Mouse (Mus musculus) hindbrain, embryonic 11.5 days (tissue): ENCODE measurements at regions not wholly inside any gene's neighbourhood (a gene's known extent, or its start where the extent isn't known, plus 50 kb on each side); places are given as distances from the start of the nearest gene placed in this dataset.

Experiments used
- ATAC-seq: fragments of 200-750 bp; cut with Nextera tagmentation; 2 replicates; pipeline ENCODE4 v1.8.0; 2017; ENCODE audit warnings: mild to moderate bottlenecking, moderate TSS enrichment, moderate library complexity; ENCODE audit not compliant: low FRiP score
- DNase-seq: peaks from one replicate; pipeline ENCODE4 v3.0.0-alpha.2; 2015; ENCODE audit warnings: low spot score
- H3K27ac ChIP-seq: fragments of 300-500 bp; sonication (generic); 2 replicates; pipeline ENCODE4 v1.5.1; 2014; ENCODE audit warnings: mild to moderate bottlenecking, low read depth, low read length
- H3K27me3 ChIP-seq: fragments of 300-500 bp; sonication (generic); 2 replicates; pipeline ENCODE4 v1.6.1; 2014; ENCODE audit warnings: mild to moderate bottlenecking, low read length, moderate library complexity, mixed read lengths; ENCODE audit not compliant: control insufficient read depth, insufficient read depth
- H3K36me3 ChIP-seq: fragments of 300-500 bp; sonication (generic); 2 replicates; pipeline ENCODE4 v1.6.1; 2014; ENCODE audit warnings: mild to moderate bottlenecking, low read length, moderate library complexity, mixed read lengths; ENCODE audit not compliant: control insufficient read depth, insufficient read depth
- H3K4me1 ChIP-seq: fragments of 300-500 bp; sonication (generic); replicated peaks from 2 replicates; pipeline ENCODE4 v1.6.1; 2014; ENCODE audit warnings: low read length, mixed read lengths; ENCODE audit not compliant: control insufficient read depth, insufficient read depth
- H3K4me2 ChIP-seq: fragments of 300-500 bp; sonication (generic); replicated peaks from 2 replicates; pipeline ENCODE4 v1.6.1; 2014; ENCODE audit warnings: mild to moderate bottlenecking, low read depth, low read length
- H3K4me3 ChIP-seq: fragments of 300-500 bp; sonication (generic); 2 replicates; pipeline ENCODE4 v1.5.1; 2014; ENCODE audit warnings: low read depth, low read length
- H3K9ac ChIP-seq: fragments of 300-500 bp; sonication (generic); 2 replicates; pipeline ENCODE4 v1.6.1; 2014; ENCODE audit warnings: low read depth, low read length
- H3K9me3 ChIP-seq: fragments of 300-500 bp; sonication (generic); 2 replicates; pipeline ENCODE4 v1.6.1; 2016; ENCODE audit warnings: low read length; ENCODE audit not compliant: control insufficient read depth
- WGBS: fragments of 180-500 bp; shearing (Covaris S2); extraction: QIAGEN DNeasy Blood & Tissue Kit; methylation state at CpG from one replicate; pipeline ENCODE4 v1.1.7; 2014; 5-methylcytosine and 5-hydroxymethylcytosine counted together

DNA sequence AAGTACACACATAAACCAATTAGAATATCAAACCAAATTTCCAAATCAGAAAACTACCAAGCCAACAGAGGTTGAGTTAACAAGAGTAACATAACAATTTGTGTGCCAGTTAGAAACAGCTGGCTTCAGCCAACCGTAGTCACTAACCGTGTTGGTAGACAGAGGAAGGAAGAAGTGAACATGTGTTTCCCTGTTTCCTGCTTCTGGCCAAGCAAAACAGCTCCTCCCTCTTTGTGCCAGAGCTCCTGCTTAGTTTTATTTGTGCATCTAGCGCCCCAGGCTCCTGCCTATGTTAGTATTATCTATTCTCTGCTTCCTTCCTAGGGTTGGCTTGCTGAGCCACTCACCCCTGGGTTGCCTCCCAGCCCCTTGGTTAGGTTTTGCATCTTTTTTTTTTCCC lies 255.2 kb downstream of the Mreg start:
- H3K27ac ChIP-seq, result no peak overlapping the region
- no peaks in the 10 kb centered on the region for H3K27me3 ChIP-seq
- ATAC-seq (no peak), DNase-seq (no peak)
- H3K4me1 ChIP-seq, result no peaks in the 10 kb centered on the region
- H3K9ac ChIP-seq, result no peak overlapping the region
- WGBS, result 86% methylated on average over 3 of the region's 3 CpGs
- H3K36me3 ChIP-seq, result no peaks in the 10 kb centered on the region
- H3K4me2 ChIP-seq, result no peak overlapping the region
- H3K9me3 ChIP-seq, result no peaks in the 10 kb centered on the region
- H3K4me3 ChIP-seq, result no peak overlapping the region

GRCm38 (mm10) chr1:71955331-71955730 lies 256.8 kb downstream of the Mreg start:
- H3K4me2 ChIP-seq, result no peak overlapping the region
- H3K9ac ChIP-seq, result no peak overlapping the region
- H3K4me1 ChIP-seq, result no peaks in the 10 kb centered on the region
- H3K9me3 ChIP-seq, result no peaks in the 10 kb centered on the region
- no peak overlapping the region for H3K27ac ChIP-seq
- no peaks in the 10 kb centered on the region for H3K27me3 ChIP-seq
- no peak for DNase-seq
- H3K36me3 ChIP-seq, result no peaks in the 10 kb centered on the region
- H3K4me3 ChIP-seq, result no peak overlapping the region
- no peak for ATAC-seq

DNA sequence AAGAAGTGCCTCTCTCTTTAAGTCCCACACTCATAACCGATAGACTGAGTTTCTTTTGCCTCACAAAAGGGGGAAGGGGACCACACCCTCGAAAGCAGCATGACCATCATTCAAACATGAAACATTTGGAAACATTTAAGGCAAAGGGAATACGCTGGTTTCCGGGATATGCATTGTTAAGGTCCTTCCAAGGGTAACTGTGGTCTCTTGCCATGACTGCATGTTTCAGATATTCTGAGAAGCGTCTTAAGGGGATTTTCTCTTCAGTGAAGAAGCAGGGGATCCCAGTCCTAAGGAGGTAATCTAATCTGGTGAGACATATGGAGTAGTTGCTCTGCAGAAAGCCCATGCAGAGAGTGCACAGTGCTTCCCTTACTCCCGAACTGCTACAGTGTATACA lies 258.8 kb downstream of the Mreg start:
- DNase-seq (no peak), ATAC-seq (no peak)
- Histone ChIP-seq H3K27me3 (no peaks in the 10 kb centered on the region), H3K4me1 (no peaks in the 10 kb centered on the region), H3K4me3 (no peak overlapping the region), H3K9ac (no peak overlapping the region), H3K36me3 (no peaks in the 10 kb centered on the region), H3K27ac (no peak overlapping the region), H3K4me2 (no peak overlapping the region), H3K9me3 (no peaks in the 10 kb centered on the region)
- WGBS, result 83% methylated on average over 6 of the region's 6 CpGs

GRCm38 (mm10) chr1:71949549-71949948 lies 262.6 kb downstream of the Mreg start:
- no peaks in the 10 kb centered on the region for H3K9me3 ChIP-seq
- no peak overlapping the region for H3K27ac ChIP-seq
- no peak for DNase-seq
- no peak overlapping the region for H3K4me3 ChIP-seq
- ATAC-seq, result no peak
- H3K27me3 ChIP-seq, result no peaks in the 10 kb centered on the region
- no peak overlapping the region for H3K9ac ChIP-seq
- H3K36me3 ChIP-seq, result no peaks in the 10 kb centered on the region
- no peak overlapping the region for H3K4me2 ChIP-seq
- H3K4me1 ChIP-seq, result no peaks in the 10 kb centered on the region
- 90% methylated on average over 7 of the region's 7 CpGs for whole genome bisulfite sequencing

DNA sequence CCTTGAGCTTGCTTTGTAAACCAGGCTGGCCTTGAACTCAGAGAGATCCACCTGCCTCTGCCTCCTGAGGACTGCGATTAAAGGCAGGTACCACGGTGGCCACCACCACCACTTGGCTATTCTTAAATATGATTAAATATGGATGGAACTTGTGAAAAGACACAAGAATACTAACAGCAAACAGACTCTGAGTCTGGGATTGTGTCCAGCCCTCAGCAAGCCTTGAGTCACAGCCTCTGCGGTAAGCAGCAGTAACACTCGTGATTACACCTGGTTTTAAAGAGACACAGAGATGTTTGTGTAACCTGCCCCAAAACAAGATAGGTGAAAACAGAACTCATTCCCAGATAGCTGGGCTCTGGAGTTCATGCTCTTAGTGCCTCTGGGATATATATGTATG lies 263.4 kb downstream of the Mreg start:
- Histone ChIP-seq H3K27me3 (no peaks in the 10 kb centered on the region), H3K4me2 (no peak overlapping the region), H3K9me3 (no peaks in the 10 kb centered on the region), H3K9ac (no peak overlapping the region), H3K36me3 (no peaks in the 10 kb centered on the region), H3K27ac (no peak overlapping the region), H3K4me1 (no peaks in the 10 kb centered on the region), H3K4me3 (no peak overlapping the region)
- DNase-seq (no peak), ATAC-seq (no peak)
- 95% methylated on average over 4 of the region's 4 CpGs for WGBS

GRCm38 (mm10) chr1:71947506-71947905 lies 264.6 kb downstream of the Mreg start:
- no peaks in the 10 kb centered on the region for H3K27me3 ChIP-seq
- no peaks in the 10 kb centered on the region for H3K4me1 ChIP-seq
- no peaks in the 10 kb centered on the region for H3K36me3 ChIP-seq
- H3K4me2 ChIP-seq, result no peak overlapping the region
- ATAC-seq (no peak), DNase-seq (no peak)
- H3K4me3 ChIP-seq, result no peak overlapping the region
- no peak overlapping the region for H3K9ac ChIP-seq
- WGBS, result 95% methylated on average over 2 of the region's 2 CpGs
- H3K9me3 ChIP-seq, result no peaks in the 10 kb centered on the region
- H3K27ac ChIP-seq, result no peak overlapping the region

GRCm38 (mm10) chr1:71946911-71947310 lies 265.2 kb downstream of the Mreg start:
- no peaks in the 10 kb centered on the region for H3K36me3 ChIP-seq
- DNase-seq (no peak), ATAC-seq (no peak)
- no peak overlapping the region for H3K4me2 ChIP-seq
- no peaks in the 10 kb centered on the region for H3K27me3 ChIP-seq
- no peak overlapping the region for H3K27ac ChIP-seq
- H3K4me1 ChIP-seq, result no peaks in the 10 kb centered on the region
- H3K9me3 ChIP-seq, result no peaks in the 10 kb centered on the region
- WGBS, result 63% methylated on average over 2 of the region's 2 CpGs
- H3K4me3 ChIP-seq, result no peak overlapping the region
- no peak overlapping the region for H3K9ac ChIP-seq

- Histone ChIP-seq H3K27ac (no peak overlapping the region), H3K4me2 (no peak overlapping the region), H3K4me1 (no peaks in the 10 kb centered on the region), H3K27me3 (no peaks in the 10 kb centered on the region), H3K9me3 (no peaks in the 10 kb centered on the region), H3K9ac (no peak overlapping the region), H3K36me3 (no peaks in the 10 kb centered on the region), H3K4me3 (no peak overlapping the region)
- ATAC-seq (no peak), DNase-seq (no peak)
- 94% methylated on average over 6 of the region's 6 CpGs for WGBS
Observed at GRCm38 (mm10) chr1:71945070-71945469, 267.0 kb downstream of the Mreg start.

- H3K27ac ChIP-seq, result no peak overlapping the region
- ATAC-seq, result no peak
- H3K9ac ChIP-seq, result no peak overlapping the region
- no peak for DNase-seq
- no peak overlapping the region for H3K4me3 ChIP-seq
- WGBS, result 68% methylated on average over 3 of the region's 3 CpGs
- H3K4me2 ChIP-seq, result no peak overlapping the region
- no peaks in the 10 kb centered on the region for H3K4me1 ChIP-seq
- no peaks in the 10 kb centered on the region for H3K27me3 ChIP-seq
- H3K9me3 ChIP-seq, result no peaks in the 10 kb centered on the region
- no peaks in the 10 kb centered on the region for H3K36me3 ChIP-seq
Observed at GRCm38 (mm10) chr1:71944531-71944930, 267.6 kb downstream of the Mreg start.
